Mouse (Mus musculus): ENCODE measurements at regions not wholly inside any gene's neighbourhood (a gene's known extent, or its start where the extent isn't known, plus 50 kb on each side); places are given as distances from the start of the nearest gene placed in this dataset.

GRCm38 (mm10) chr1:136699153-136699524 lies 74.4 kb downstream of the Zfp281 start:
- no peak overlapping the region for H3K27ac ChIP-seq
- H3K27me3 ChIP-seq = peaks cover 10% of the 10 kb centered on the region; the same call in 1 of the 2 replicates
- no peak for ATAC-seq (ENCODE audit: low FRiP score)
- H3K4me1 ChIP-seq (replicated peaks) = peaks cover 7% of the 10 kb centered on the region
- H3K4me2 ChIP-seq = no peak overlapping the region
- no peaks in the 10 kb centered on the region for H3K36me3 ChIP-seq
- H3K9me3 ChIP-seq = no peaks in the 10 kb centered on the region
- H3K9ac ChIP-seq = no peak overlapping the region
- no peak overlapping the region for H3K4me3 ChIP-seq
- WGBS = 87% methylated on average over 7 of the region's 7 CpGs

GRCm38 (mm10) chr1:136699571-136699970 lies 74.9 kb downstream of the Zfp281 start:
- Histone ChIP-seq H3K27ac (no peak overlapping the region), H3K4me1 (replicated peaks) (peaks cover 7% of the 10 kb centered on the region), H3K9ac (no peak overlapping the region), H3K36me3 (no peaks in the 10 kb centered on the region), H3K4me2 (no peak overlapping the region), H3K9me3 (no peaks in the 10 kb centered on the region), H3K27me3 (peaks cover 10% of the 10 kb centered on the region; the same call in 1 of the 2 replicates), H3K4me3 (no peak overlapping the region)
- ATAC-seq (ENCODE audit: low FRiP score) = no peak
- 92% methylated on average over 8 of the region's 8 CpGs for WGBS

GRCm38 (mm10) chr1:136704139-136704538 lies 79.4 kb downstream of the Zfp281 start:
- Histone ChIP-seq H3K4me2 (no peak overlapping the region), H3K36me3 (no peaks in the 10 kb centered on the region)
- no peak for ATAC-seq (ENCODE audit: low FRiP score)

GRCm38 (mm10) chr1:136706509-136706908 lies 81.8 kb downstream of the Zfp281 start:
- peak; percentile 77 for ATAC-seq (ENCODE audit: low FRiP score)
- Histone ChIP-seq H3K4me2 (no peak overlapping the region), H3K9me3 (no peaks in the 10 kb centered on the region), H3K27me3 (no peaks in the 10 kb centered on the region), H3K4me1 (replicated peaks) (peaks cover 11% of the 10 kb centered on the region), H3K36me3 (no peaks in the 10 kb centered on the region), H3K9ac (no peak overlapping the region), H3K4me3 (no peak overlapping the region), H3K27ac (peak overlapping the region; percentile 40; the same call in 1 of the 2 replicates)
- 41% methylated on average over 8 of the region's 8 CpGs for WGBS

More at GRCm38 (mm10) chr1:136704139-136704538, 79.4 kb downstream of the Zfp281 start:
- Histone ChIP-seq H3K4me3 (no peak overlapping the region), H3K9ac (no peak overlapping the region), H3K4me1 (replicated peaks) (peaks cover 11% of the 10 kb centered on the region), H3K27me3 (no peaks in the 10 kb centered on the region), H3K9me3 (no peaks in the 10 kb centered on the region), H3K27ac (no peak overlapping the region)
- WGBS = 96% methylated on average over 5 of the region's 5 CpGs

- ATAC-seq (ENCODE audit: low FRiP score) = peak; percentile 22; the same call in 1 of the 2 replicates
- Histone ChIP-seq H3K4me1 (replicated peaks) (peaks cover 11% of the 10 kb centered on the region), H3K36me3 (no peaks in the 10 kb centered on the region), H3K4me3 (no peak overlapping the region), H3K9me3 (no peaks in the 10 kb centered on the region), H3K4me2 (no peak overlapping the region), H3K9ac (no peak overlapping the region), H3K27me3 (no peaks in the 10 kb centered on the region), H3K27ac (no peak overlapping the region)
- WGBS = 91% methylated on average over 8 of the region's 8 CpGs
Observed at GRCm38 (mm10) chr1:136707394-136707793, 82.7 kb downstream of the Zfp281 start.

- H3K36me3 ChIP-seq = no peaks in the 10 kb centered on the region
- H3K27me3 ChIP-seq = no peaks in the 10 kb centered on the region
- WGBS = 92% methylated on average over 12 of the region's 12 CpGs
- no peak for ATAC-seq (ENCODE audit: low FRiP score)
- no peak overlapping the region for H3K27ac ChIP-seq
- no peak overlapping the region for H3K4me3 ChIP-seq
- no peaks in the 10 kb centered on the region for H3K9me3 ChIP-seq
- no peak overlapping the region for H3K9ac ChIP-seq
- peaks cover 11% of the 10 kb centered on the region for H3K4me1 ChIP-seq (replicated peaks)
- H3K4me2 ChIP-seq = no peak overlapping the region
Observed at GRCm38 (mm10) chr1:136707866-136708265, 83.2 kb downstream of the Zfp281 start.

- Histone ChIP-seq H3K9ac (no peak overlapping the region), H3K9me3 (no peaks in the 10 kb centered on the region), H3K27ac (no peak overlapping the region), H3K36me3 (no peaks in the 10 kb centered on the region), H3K4me3 (no peak overlapping the region), H3K4me2 (no peak overlapping the region), H3K27me3 (no peaks in the 10 kb centered on the region), H3K4me1 (replicated peaks) (peaks cover 11% of the 10 kb centered on the region)
- 81% methylated on average over 4 of the region's 4 CpGs for WGBS
- ATAC-seq (ENCODE audit: low FRiP score) = no peak
Observed at GRCm38 (mm10) chr1:136710196-136710595, 85.5 kb downstream of the Zfp281 start.

- Histone ChIP-seq H3K4me2 (no peak overlapping the region), H3K36me3 (no peaks in the 10 kb centered on the region), H3K9ac (no peak overlapping the region), H3K4me3 (no peak overlapping the region), H3K9me3 (no peaks in the 10 kb centered on the region), H3K27ac (no peak overlapping the region), H3K4me1 (replicated peaks) (peaks cover 10% of the 10 kb centered on the region), H3K27me3 (no peaks in the 10 kb centered on the region)
- WGBS = 89% methylated on average over 7 of the region's 7 CpGs
- ATAC-seq (ENCODE audit: low FRiP score) = no peak
Observed at GRCm38 (mm10) chr1:136711243-136711642, 86.5 kb downstream of the Zfp281 start.

GRCm38 (mm10) chr1:136714077-136714476 lies 89.4 kb downstream of the Zfp281 start:
- no peak overlapping the region for H3K4me2 ChIP-seq
- H3K27ac ChIP-seq = no peak overlapping the region
- ATAC-seq (ENCODE audit: low FRiP score) = no peak
- WGBS = 81% methylated on average over 4 of the region's 4 CpGs
- no peaks in the 10 kb centered on the region for H3K36me3 ChIP-seq
- no peaks in the 10 kb centered on the region for H3K9me3 ChIP-seq
- H3K4me1 ChIP-seq (replicated peaks) = peaks cover 7% of the 10 kb centered on the region; the same call in 1 of the 2 replicates
- no peaks in the 10 kb centered on the region for H3K27me3 ChIP-seq
- no peak overlapping the region for H3K9ac ChIP-seq
- H3K4me3 ChIP-seq = no peak overlapping the region

GRCm38 (mm10) chr1:136714987-136715386 lies 90.3 kb downstream of the Zfp281 start:
- Histone ChIP-seq H3K27me3 (no peaks in the 10 kb centered on the region), H3K9me3 (no peaks in the 10 kb centered on the region), H3K9ac (no peak overlapping the region), H3K36me3 (no peaks in the 10 kb centered on the region), H3K4me1 (replicated peaks) (peaks cover 7% of the 10 kb centered on the region; the same call in 1 of the 2 replicates), H3K4me3 (no peak overlapping the region), H3K4me2 (no peak overlapping the region), H3K27ac (no peak overlapping the region)
- WGBS = 84% methylated on average over 11 of the region's 11 CpGs
- no peak for ATAC-seq (ENCODE audit: low FRiP score)

GRCm38 (mm10) chr1:136717830-136718517 lies 93.3 kb downstream of the Zfp281 start:
- Histone ChIP-seq H3K9me3 (no peaks in the 10 kb centered on the region), H3K4me2 (no peak overlapping the region), H3K27me3 (no peaks in the 10 kb centered on the region), H3K36me3 (no peaks in the 10 kb centered on the region), H3K4me1 (replicated peaks) (peaks cover 7% of the 10 kb centered on the region; the same call in 1 of the 2 replicates), H3K9ac (no peak overlapping the region), H3K4me3 (no peak overlapping the region), H3K27ac (no peak overlapping the region)
- no peak for ATAC-seq (ENCODE audit: low FRiP score)
- WGBS = 39% methylated on average over 15 of the region's 15 CpGs

- WGBS = 87% methylated on average over 13 of the region's 13 CpGs
- ATAC-seq (ENCODE audit: low FRiP score) = no peak
- Histone ChIP-seq H3K36me3 (no peaks in the 10 kb centered on the region), H3K4me3 (no peak overlapping the region), H3K4me2 (no peak overlapping the region), H3K4me1 (replicated peaks) (0 out of 2 replicates have a peak, but pooled peaks cover 3% of the 10 kb centered on the region), H3K9ac (no peak overlapping the region), H3K27me3 (no peaks in the 10 kb centered on the region), H3K27ac (no peak overlapping the region), H3K9me3 (no peaks in the 10 kb centered on the region)
Observed at GRCm38 (mm10) chr1:136723839-136724443, 99.2 kb downstream of the Zfp281 start.

GRCm38 (mm10) chr1:136725242-136725641 lies 100.5 kb downstream of the Zfp281 start:
- no peaks in the 10 kb centered on the region for H3K36me3 ChIP-seq
- no peak overlapping the region for H3K27ac ChIP-seq
- 0 out of 2 replicates have a peak, but pooled peaks cover 3% of the 10 kb centered on the region for H3K4me1 ChIP-seq (replicated peaks)
- H3K4me3 ChIP-seq = no peak overlapping the region
- no peak for ATAC-seq (ENCODE audit: low FRiP score)
- peaks cover 7% of the 10 kb centered on the region; the same call in 1 of the 2 replicates for H3K27me3 ChIP-seq
- no peak overlapping the region for H3K9ac ChIP-seq
- 74% methylated on average over 4 of the region's 4 CpGs for WGBS
- no peak overlapping the region for H3K4me2 ChIP-seq
- no peaks in the 10 kb centered on the region for H3K9me3 ChIP-seq

Data from hindbrain, embryonic 13.5 days (tissue).